Mouse (Mus musculus) spleen, adult 12 weeks (tissue): ENCODE results near the gene Col19a1.
"Not testable (repeated sequence)": the region's sequence is repeated elsewhere in the genome, so short reads cannot be mapped to it uniquely, and the experiment has no call there.

Experiments used
- DNase-seq: peaks from one replicate; pipeline ENCODE4 v3.0.0; 2022; ENCODE audit warnings: low spot score

Gene Col19a1

DNA sequence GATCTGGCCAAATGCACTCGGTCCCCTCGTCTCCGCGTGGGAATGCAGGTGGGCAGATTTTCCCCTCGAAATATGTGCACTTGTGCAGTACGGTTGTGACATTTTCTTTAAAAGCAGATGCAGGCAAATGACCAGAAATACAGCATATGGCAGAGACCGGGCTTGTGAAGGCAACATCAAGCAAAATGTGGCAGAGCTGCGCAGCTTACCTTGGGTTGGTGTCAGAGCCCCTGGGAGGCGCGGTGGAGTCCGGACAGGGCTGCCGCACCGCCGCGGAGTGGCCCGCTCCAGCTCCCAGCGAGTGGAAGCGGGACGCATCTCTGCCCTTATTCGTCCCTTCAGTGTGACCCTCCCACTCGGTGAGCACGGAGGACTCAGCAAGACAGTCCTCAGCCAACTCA is at the start of gene Col19a1:
Gene Col19a1 (minus strand): TSS at position 332 of the 401 bp plus-strand sequence.
- DNase-seq = no peak

DNA sequence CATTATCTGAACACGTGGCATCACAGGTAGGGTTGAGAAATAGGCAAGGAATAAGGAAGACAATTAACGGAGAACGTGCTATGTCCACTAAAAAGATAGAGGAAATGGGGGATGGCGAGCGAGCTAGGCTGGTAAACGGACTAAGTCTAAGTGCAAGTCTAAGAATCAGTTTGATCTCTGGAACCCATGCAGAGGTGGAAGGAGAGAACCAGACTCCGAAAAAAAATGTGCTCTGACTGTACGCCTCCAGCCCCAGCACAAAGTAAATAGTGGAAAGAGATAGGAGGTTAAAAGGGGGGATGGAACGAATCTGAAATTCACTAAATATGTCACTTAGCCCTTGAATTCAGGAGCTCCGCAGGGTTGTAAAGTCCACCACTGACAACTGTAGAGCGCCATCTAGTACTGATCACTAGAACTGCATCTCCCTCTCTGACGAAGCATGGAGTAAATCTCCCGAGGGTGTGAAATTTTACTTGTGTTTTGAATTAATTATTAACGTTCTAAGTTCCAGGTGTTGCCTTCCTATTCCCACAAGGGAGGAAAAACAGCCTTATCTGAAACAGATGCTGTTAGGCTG is 46.4 kb upstream of the Col19a1 start:
- no peak for DNase-seq

DNA sequence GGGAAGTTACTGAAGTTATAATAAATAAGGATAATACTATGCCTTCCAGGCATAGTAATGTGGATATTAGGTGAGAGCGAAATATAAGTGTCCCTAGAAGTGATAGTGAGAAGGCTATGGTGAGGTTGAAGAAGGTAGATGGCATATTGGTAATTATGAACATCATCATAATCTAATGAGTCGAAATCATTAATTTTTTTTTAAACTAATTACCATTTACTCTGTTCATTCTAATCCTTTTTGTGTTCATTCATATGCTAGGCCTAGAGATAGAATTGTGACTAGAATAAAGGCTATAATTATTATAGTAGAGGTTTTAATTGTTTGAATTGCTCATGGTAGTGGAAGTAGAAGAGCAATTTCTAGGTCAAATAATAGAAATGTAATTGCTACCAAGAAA is 25.3 kb upstream of the Col19a1 start:
- DNase-seq = not testable (repeated sequence)

GRCm38 (mm10) chr1:24595096-24595495 is 7.8 kb upstream of the Col19a1 start:
- DNase-seq = no peak

DNA sequence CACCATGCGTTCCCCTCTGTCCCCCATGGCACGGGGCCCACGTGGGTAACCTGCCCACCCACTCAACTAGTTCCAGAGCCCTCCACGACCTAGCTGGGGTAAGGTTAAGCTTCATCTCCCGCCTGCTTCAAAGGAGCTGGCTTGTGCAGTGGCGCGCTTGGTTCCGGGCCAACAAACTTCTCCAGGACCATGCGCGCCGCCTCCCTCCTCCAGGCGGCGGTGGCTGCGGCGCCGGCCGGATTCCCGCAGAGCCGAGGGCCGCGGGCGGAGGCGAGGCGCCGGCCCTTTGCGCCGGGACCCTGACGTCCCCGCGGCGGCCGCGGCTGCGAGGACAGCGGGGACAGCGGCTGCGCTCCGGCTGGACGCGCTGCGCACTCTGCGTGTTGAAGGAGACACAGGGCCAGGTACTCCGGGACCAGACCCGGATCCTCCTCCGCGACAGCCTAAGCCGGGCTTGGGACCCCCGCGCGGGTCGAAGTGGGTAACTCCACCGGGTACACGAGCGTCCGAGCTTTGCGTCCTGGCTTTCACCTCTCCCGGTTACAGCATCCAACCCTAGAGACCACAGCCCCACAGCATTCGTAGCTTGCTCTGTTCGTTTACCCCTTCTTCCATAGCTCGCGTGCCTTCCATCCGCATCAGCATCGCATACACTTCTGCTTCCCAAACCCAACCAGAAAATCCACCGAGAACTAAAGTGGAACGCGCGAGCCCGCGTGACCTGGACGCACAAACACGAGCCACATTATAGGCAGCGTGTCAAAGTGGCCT is 717 bp downstream of the Col19a1 start:
- no peak for DNase-seq

- DNase-seq = no peak
These were observed 14.7 kb downstream of the Col19a1 start for GRCm38 (mm10) chr1:24572602-24573001.

- DNase-seq = no peak
These were observed 23.2 kb downstream of the Col19a1 start for GRCm38 (mm10) chr1:24564113-24564512.

DNA sequence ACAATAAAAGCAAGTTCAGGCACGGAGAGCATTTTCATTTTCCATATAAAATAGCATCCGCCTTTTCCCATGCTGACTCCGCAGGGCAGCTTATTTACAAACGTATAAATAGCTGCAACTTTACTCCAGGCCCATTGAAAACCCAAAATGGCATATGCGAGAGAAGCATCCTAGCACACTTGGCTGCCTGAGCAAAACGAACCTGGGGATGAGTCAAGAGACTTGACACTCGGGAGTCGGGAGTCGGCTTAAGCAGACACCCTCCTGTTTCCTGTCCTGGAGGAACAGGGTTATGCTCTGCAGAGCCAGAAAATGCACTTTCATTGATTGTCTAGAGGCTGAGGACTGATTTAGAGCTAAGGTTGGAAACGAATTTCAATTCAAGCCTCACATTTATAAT is 29.3 kb downstream of the Col19a1 start:
- DNase-seq = no peak

DNA sequence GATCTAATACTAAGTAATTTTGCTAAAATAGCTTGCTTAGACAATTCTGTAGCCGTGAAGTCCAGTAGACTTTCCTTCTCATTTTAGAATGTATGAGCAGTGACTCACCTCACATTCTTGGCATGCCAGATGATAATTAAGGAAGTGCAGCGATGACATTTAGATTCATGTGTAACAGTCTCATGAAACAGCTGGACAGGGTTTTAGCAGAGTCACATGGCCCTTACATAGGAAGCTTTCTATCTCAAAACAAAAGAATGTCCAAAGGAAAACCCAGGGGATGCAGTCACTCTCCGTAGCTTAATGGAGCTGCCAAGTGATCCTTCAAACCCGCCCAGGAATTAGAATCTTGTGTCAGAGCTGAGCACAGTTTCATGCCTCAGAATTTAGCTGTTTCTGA is 33.8 kb downstream of the Col19a1 start:
- DNase-seq = no peak

- no peak for DNase-seq
These were observed 36.6 kb downstream of the Col19a1 start for GRCm38 (mm10) chr1:24550560-24551280.

- no peak for DNase-seq
These were observed 37.2 kb downstream of the Col19a1 start for GRCm38 (mm10) chr1:24550031-24550430.

DNA sequence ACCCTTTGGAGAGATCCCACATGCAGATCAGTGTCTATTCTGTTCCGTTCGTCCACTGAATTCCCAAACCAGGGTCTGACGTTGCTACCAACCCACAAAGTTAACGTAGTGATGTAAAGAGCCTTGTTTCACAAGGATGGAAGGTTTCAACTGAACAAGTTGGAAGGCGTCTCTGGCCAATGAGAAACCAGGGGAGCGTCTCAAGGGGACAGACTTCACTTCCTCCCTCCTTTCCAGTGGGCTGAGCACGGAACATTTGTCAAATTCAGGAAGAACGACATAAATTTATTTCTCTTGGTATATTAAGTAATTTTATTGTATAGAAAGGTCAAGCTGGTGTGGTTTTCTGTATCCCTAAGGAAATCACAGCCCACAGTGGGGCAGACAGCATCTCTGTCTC is 38.2 kb downstream of the Col19a1 start:
- DNase-seq = no peak

- no peak for DNase-seq
These were observed 39.7 kb downstream of the Col19a1 start for GRCm38 (mm10) chr1:24547574-24547973.

- DNase-seq = no peak
These were observed 47.4 kb downstream of the Col19a1 start for GRCm38 (mm10) chr1:24539852-24540251.

GRCm38 (mm10) chr1:24527194-24527593 is 60.1 kb downstream of the Col19a1 start:
- DNase-seq = no peak

DNA sequence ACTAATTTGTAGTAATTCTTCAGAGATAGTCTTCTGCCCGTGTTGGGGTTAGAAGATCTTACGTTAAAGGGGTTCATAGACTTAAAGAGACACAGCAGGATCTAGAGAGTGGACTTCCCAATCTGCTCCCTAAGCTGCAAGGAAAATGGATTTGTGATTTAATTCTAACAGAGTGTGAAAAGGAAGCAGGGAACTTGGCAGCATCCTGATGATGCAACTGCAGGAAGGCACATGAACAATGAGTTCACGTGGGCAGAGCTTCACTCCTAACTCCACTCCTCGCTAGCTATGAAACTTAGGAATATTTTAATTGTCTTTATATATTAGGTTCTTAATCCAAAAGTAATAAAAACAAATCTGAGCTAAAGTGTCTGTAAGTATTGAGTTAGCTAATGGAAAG is 69.8 kb downstream of the Col19a1 start:
- DNase-seq = no peak

DNA sequence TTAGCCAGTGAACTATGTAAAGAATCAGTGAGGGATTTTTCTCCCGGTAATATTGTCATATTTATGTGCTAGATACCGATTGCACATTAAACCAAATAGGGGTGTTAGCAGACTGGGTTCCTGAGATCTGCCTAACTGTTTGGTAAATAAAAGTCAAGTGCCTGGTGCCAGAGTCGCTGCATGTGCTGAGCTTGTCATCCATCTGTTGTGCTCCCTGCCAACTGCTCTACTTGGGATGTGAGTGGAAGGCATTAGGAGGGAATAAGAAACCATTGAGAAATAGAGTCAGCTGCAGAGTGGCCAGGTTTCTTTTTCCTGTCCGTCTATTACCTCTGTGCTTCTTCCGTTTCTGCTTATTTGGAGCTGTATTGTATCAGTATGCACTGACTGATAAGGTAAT is 71.9 kb downstream of the Col19a1 start:
- no peak for DNase-seq

- DNase-seq = no peak
These were observed 75.7 kb downstream of the Col19a1 start for GRCm38 (mm10) chr1:24511536-24511935.

GRCm38 (mm10) chr1:24495400-24495799 is 91.9 kb downstream of the Col19a1 start:
- no peak for DNase-seq

- DNase-seq = no peak
These were observed 103.1 kb downstream of the Col19a1 start for GRCm38 (mm10) chr1:24484161-24484560.

DNA sequence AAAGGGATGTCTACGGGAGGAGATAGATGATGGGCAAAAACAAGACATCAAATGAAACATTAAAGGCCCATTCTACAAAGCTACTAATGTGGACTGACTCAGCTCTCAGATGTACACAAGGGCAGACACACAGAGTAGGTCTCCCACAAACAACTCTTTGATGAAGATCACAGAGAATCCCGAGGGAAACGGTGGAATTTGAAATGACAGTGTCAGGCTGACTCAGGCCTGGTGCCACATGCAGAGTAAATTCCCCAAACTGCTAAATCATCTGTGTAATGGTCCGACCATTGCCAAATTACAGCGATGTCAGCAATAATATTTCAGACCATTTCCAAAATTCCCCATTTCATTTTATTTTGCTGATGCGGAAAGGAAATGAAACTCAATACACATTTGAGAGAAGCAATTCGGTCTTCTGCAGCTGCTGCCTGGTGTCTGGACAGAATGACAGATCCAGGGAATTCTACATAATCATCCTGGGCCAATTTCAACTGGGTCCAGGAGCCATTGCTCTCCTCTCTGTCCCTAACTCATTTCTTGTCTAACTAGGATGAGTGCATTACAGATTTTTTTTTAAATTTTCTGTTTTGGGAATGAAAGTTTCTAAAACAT is 116.1 kb downstream of the Col19a1 start:
- no peak for DNase-seq

DNA sequence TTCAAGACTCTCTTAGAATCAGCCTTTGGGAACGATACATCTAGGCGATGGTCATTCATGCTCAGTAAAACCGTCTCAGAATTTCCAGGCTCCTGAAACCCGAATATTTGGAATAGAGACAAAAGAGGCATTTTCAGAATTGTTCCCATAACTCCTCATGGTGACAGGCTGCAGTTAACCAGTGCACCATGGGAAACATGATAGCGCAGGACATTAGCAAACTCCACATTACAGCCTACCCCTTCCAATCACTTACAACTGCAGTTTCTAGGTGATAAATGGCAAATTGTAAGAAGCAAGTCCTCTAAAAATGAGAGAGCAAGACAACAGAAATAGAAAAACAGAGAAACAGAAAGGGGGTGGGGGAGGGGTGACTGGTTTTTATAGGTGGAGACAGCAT is 116.6 kb downstream of the Col19a1 start:
- no peak for DNase-seq
